Mouse (Mus musculus): Measurements from ENCODE around the gene Mad2l2.

Gene Mad2l2

DNA sequence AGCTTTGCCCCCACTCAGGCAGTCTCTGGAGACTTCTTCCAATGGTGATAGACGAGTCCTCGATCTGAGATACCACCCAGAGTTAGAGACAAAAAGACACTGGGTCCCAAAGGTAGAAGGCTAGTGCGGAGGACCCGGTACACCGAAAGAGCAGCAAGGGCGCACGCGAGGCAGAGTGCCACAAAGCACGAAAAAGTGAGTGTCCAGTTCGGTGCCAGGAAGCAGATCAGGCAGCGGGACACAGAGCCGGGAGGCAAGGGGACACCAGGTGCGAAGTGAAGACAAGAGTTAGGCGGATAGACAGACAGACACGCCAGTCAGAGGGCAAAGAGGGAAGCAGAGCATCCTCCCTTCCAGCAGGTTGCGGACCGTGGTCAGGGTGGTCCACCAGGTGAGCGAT, at the start of gene Mad2l2:
Mad2l2 (plus strand) TSS at position 252 of the 400 bp plus-strand sequence.
- DNase-seq (ENCODE audit: low spot score in 2 of 2), result no peak

GRCm38 (mm10) chr4:148080597-148080973, 49.6 kb upstream of the Mad2l2 start:
- no peak for DNase-seq (ENCODE audit: low spot score in 2 of 2)

DNA sequence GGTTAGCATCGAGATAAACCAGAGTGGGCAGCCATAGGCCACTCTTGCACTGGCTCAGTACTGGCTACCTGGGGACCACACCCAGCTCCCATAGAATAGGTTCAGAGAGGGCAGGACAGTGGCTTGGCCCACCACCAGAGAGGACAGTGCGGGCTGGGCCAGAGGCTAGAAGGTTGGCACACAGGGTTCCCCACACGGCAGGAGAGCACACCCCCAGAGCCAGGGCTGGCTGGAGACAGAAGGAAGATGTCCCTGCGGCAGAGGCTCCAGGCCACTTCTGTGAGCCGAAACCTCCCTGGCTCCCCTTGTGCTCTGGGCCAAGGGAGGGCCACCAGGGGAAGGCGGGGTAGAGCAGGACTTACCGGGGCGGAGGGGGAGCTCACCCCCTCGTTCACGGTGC, 49.0 kb upstream of the Mad2l2 start:
- DNase-seq (ENCODE audit: low spot score in 2 of 2), result no peak

- DNase-seq (ENCODE audit: low spot score in 2 of 2), result peak in 1 of 2 experiments; percentile 39
These were observed 47.7 kb upstream of the Mad2l2 start for GRCm38 (mm10) chr4:148082257-148083044.

- DNase-seq (ENCODE audit: low spot score in 2 of 2), result no peak
These were observed 46.8 kb upstream of the Mad2l2 start for GRCm38 (mm10) chr4:148083176-148083899.

DNA sequence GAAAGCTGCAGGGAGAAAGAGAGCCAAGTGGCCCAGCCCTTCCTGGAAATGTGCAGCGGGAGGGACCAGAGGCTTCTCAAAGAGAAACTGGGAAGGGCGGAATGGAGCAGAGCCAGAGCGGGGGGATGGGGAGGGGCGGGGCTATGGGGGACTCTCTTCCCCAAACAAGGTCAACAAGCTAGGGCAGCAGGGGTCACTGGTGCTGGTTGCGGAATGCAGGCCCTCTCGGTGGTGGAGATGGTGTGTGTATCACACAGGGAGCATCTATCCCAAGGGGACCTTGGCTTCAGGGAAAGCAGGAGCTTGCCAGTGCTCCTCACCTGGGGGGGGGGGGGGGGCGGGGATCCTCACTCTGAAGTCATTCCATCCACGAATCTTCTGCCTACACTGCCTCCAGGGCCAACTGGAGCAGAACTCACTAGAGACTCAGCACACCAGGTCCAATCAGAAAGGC, 45.9 kb upstream of the Mad2l2 start:
- peak in 1 of 2 experiments; percentile 62 for DNase-seq (ENCODE audit: low spot score in 2 of 2)

DNA sequence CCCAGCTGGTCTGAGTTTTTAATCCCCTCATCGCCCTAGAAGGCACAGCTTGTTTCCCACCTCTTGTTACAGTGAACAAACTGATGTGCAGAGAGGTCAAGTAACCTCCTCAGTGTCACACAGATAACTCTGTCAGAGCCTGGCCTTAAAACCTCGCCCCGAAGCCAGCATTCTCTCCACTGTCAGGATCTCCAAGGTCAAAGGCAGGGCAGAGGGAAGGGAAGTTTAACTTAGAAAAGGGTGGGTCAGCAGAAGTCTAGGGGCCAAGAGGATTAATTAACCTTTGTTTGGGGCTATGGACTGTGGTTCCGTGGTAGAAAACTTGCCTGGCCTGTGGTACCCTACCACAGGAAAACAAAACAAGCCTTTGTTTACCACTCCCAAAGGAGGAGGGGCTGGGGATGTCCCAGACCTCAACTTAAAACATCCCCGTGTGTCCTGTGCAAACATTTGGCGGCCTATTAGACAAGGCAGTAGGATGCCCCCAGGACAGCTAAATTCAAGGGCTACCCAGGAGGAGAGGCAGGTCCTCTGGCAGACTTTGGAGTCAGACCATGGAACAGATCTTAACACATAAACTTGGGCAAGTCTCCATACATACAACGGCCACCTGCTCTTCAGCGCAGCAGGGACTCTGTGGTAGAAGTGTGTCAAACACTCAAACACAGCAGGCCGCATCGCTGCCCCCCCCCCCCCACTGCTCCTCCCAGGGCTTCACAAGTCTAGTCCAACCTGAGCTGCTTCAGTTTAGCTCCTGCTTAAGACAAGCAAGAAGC, 44.9 kb upstream of the Mad2l2 start:
- DNase-seq (ENCODE audit: low spot score in 2 of 2), result no peak

GRCm38 (mm10) chr4:148085907-148086305, 44.3 kb upstream of the Mad2l2 start:
- DNase-seq (ENCODE audit: low spot score in 2 of 2), result no peak

GRCm38 (mm10) chr4:148087091-148087906, 42.9 kb upstream of the Mad2l2 start:
- DNase-seq (ENCODE audit: low spot score in 2 of 2), result peak in 1 of 2 experiments; percentile 64

DNA sequence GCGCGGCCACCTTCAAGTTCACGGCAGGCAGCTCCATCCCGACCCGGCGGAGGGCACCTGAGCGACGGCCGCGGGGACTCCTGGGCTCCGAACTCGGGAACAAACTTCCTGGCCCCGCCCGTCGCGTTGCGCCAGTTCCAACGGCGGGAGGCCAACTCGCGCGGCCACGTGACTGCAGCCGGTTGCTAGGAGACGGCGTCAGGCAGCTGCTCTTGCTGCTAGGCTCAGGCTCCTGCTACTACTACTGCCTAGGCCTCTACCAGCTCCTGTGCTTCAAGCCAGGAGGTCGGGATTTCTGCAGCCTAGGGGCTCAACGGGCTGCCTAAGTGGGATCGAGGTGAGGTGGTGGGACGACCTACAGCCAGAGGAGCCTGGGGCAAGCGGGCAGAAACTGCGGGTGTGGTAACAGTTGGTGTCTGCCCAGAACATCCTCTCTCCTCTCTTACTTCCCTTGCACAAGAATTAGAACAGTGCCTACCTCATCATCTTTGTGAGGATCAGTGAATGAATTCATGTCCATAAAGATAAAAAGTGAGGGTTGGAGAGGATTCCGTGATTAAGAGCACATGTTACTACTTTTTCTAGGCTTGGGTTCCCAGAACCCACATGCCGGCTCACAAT, 42.2 kb upstream of the Mad2l2 start, which contains the start of gene Agtrap:
Agtrap (minus strand) TSS at position 125 of the 621 bp plus-strand sequence.
- peak; percentile 94 to 95 for DNase-seq (ENCODE audit: low spot score in 2 of 2)

DNA sequence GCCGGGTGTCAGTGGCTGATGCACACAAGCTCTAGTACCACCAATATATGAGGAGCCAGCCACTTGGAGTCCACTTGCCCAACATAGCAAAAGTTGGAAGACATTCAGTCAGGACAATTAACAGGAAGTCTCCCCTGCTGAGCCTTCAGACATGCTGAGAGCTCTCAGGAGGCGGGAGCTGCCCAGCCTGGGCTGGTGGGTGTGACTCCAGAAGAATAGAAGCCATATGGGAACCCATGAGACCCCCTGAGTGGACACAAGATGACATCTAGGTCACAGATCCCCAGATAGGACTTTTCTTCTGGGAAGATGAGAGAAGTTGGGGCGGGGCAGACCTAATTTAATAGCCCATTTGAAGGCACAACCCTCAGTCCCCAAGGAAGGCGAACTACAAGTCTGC, 41.0 kb upstream of the Mad2l2 start:
- DNase-seq (ENCODE audit: low spot score in 2 of 2), result no peak

DNA sequence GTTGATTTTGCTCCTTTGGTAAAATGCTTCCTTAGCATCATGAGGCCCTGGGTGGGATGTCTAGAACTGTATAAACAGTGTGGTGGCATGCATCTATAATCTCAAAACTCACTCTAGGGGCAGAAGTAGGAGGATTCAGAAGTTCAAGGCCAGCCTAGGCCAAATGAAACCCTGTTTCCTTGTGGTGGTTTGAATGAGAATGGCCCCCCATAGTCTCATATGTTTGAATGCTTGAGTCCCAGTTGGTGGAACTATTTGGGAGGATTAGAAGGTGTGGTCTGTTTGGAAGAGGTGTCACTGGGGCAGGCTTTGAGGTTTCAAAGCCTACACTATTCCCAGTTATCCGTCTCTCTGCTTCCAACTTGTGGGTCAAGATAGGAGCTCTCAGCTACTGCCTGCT, 39.0 kb upstream of the Mad2l2 start:
- DNase-seq (ENCODE audit: low spot score in 2 of 2), result no peak

DNA sequence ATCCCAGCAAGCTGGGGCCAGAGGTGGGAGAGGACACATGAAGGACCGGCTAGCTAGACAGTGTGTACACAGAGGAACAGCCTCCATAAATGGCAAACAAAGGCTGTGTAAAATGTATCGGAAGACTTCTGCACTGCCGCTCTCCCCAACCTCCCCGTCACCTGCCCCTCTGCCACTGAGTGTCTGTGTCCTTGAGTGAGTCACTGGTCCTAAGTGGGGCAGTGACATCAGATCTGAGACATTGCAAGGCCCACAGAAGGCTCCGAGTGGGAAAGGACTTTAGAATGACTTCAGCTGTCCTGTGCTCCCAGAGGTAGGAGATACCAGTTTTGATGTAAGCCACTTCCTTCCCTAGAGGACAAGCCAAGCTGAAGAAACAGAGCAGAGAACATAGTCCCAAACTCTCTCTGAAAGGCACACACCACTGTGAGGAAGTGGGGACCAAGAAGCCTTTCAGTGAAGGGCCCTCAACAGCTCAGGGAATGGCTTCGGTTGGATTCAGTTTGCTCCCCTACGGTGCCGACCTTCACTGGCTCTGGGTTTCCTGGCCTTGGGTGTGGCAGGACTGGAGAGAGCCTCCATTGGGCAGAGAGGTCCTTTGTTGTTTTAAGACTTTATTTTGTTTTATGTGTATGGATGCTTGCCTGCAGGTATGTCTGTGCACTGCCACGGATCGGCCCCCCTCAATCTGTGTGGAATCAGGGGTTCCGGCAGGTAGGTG, 37.5 kb upstream of the Mad2l2 start:
- no peak for DNase-seq (ENCODE audit: low spot score in 2 of 2)

DNA sequence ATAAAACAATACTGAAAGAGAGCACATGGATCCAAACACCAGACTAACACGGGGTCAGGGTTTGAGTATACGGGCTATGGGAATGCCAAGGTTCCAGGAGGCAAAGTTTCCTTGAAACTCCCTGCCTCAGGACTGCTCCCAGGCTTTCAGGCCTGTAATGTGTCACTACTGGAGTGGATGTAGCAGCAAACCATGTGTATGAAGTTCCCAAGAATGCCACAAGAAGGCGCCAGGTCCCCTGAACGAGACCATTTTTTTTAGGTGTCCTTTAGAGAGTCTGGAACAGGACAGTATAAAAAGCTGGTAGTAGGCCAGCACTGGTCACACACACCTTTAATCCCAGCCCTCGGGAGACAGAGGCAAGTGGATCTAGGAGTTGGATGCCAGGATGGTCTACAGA, 36.0 kb upstream of the Mad2l2 start:
- no peak for DNase-seq (ENCODE audit: low spot score in 2 of 2)

DNA sequence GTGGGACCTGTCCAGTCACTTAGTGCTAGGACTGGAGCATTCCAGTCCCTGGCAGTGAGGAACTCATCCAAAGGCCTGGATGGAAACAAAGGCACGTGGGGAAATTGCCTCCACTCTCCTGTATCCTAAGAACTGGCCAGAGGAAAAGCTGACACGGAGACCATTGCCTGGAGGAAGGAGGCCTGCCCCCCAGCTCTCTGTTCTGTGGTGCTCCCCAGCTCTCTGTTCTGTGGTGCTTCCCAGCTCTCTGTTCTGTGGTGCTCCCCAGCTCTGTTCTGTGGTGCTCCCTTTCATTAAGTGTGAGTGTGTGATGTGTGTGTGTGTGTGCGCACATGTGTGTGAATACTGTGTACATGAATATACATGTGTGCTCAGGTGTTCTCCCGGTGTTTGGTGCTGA, 35.1 kb upstream of the Mad2l2 start:
- DNase-seq (ENCODE audit: low spot score in 2 of 2), result no peak

- DNase-seq (ENCODE audit: low spot score in 2 of 2), result no peak
These were observed 32.2 kb upstream of the Mad2l2 start for GRCm38 (mm10) chr4:148097936-148098335.

- no peak for DNase-seq (ENCODE audit: low spot score in 2 of 2)
These were observed 31.5 kb upstream of the Mad2l2 start for GRCm38 (mm10) chr4:148098666-148099065.

- DNase-seq (ENCODE audit: low spot score in 2 of 2), result peak; percentile 38 to 39
These were observed 28.2 kb upstream of the Mad2l2 start for GRCm38 (mm10) chr4:148101801-148102527.

DNA sequence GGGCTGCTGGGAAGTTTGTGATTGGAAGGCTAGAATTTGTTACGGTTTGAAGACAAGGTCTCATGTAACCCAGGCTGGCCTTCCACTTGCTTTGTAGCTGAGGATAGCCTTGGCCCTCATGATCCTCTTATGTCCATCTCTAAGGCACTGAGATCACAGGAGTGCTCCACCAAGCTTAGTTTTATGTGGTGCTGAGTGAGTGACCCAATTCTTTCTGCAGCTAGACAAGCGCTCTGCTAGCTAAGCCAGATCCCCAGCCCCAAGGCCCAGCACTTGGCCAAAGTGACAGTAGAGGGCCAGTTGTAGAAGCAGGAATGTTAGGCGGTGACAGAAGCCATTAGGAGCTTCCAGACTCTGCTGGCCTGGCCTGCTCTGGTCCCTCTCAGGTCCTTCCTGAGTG, 26.0 kb upstream of the Mad2l2 start:
- no peak for DNase-seq (ENCODE audit: low spot score in 2 of 2)
